Mouse (Mus musculus): ENCODE results near the gene Prpf39. TPM values are rescaled to one million over a fixed set of nuclear protein-coding genes. Genes with fewer than 3 reads are reported as not detected.
A peak's percentile ranks its signal among the peaks of the same experiment; 100 is the strongest.

Gene Prpf39
- total and polyA plus RNA-seq, 2 experiments from 2014 or later = 38.3 to 40.7 TPM

- DNase-seq (ENCODE audit: low spot score) (no peak), ATAC-seq (ENCODE audit: low FRiP score) (no peak)
- 84% methylated on average over 9 of the region's 9 CpGs for WGBS
- H3K9me3 ChIP-seq (ENCODE audit: low read length) = no peaks in the 10 kb centered on the region
- peaks cover 12% of the 10 kb centered on the region for H3K4me1 ChIP-seq (ENCODE audit: insufficient read depth, low read length)
- no peak for TF ChIP-seq CTCF (IDR thresholded peaks at IDR 0.05)
- no peaks in the 10 kb centered on the region for H3K27me3 ChIP-seq (ENCODE audit: insufficient read depth, low read length)
- H3K4me3 ChIP-seq (ENCODE audit: low read depth, low read length) = no peak overlapping the region
- H3K4me2 ChIP-seq (ENCODE audit: low read depth, low read length, poor library complexity, severe bottlenecking) = peak overlapping the region; percentile 83
- H3K27ac ChIP-seq (ENCODE audit: low read depth, low read length) = no peak overlapping the region
- no peaks in the 10 kb centered on the region for H3K36me3 ChIP-seq (ENCODE audit: insufficient read depth, low read length)
- no peak overlapping the region for H3K9ac ChIP-seq (replicated peaks; ENCODE audit: low read length, poor library complexity, severe bottlenecking)
Measured at GRCm38 (mm10) chr12:65076906-65077305, 40.8 kb downstream of the Prpf39 start.

GRCm38 (mm10) chr12:65108746-65109145, 72.6 kb downstream of the Prpf39 start:
- WGBS = 64% methylated on average over 1 of the region's 1 CpGs
- Histone ChIP-seq H3K4me1 (ENCODE audit: insufficient read depth, low read length) (no peaks in the 10 kb centered on the region), H3K9ac (replicated peaks; ENCODE audit: low read length, poor library complexity, severe bottlenecking) (no peak overlapping the region), H3K4me2 (ENCODE audit: low read depth, low read length, poor library complexity, severe bottlenecking) (no peak overlapping the region), H3K27me3 (ENCODE audit: insufficient read depth, low read length) (no peaks in the 10 kb centered on the region), H3K9me3 (ENCODE audit: low read length) (no peaks in the 10 kb centered on the region), H3K36me3 (ENCODE audit: insufficient read depth, low read length) (peaks cover 16% of the 10 kb centered on the region), H3K4me3 (ENCODE audit: low read depth, low read length) (no peak overlapping the region), H3K27ac (ENCODE audit: low read depth, low read length) (no peak overlapping the region)
- TF ChIP-seq CTCF (IDR thresholded peaks at IDR 0.05) = no peak
- DNase-seq (ENCODE audit: low spot score) = no peak
- no peak for ATAC-seq (ENCODE audit: low FRiP score)

- WGBS = 96% methylated on average over 3 of the region's 3 CpGs
- H3K9ac ChIP-seq (replicated peaks; ENCODE audit: low read length, poor library complexity, severe bottlenecking) = no peak overlapping the region
- peaks cover 2% of the 10 kb centered on the region; the same call in 1 of the 2 replicates for H3K36me3 ChIP-seq (ENCODE audit: insufficient read depth, low read length)
- no peak for ATAC-seq (ENCODE audit: low FRiP score)
- H3K4me1 ChIP-seq (ENCODE audit: insufficient read depth, low read length) = no peaks in the 10 kb centered on the region
- H3K4me3 ChIP-seq (ENCODE audit: low read depth, low read length) = no peak overlapping the region
- H3K9me3 ChIP-seq (ENCODE audit: low read length) = no peaks in the 10 kb centered on the region
- no peak overlapping the region for H3K4me2 ChIP-seq (ENCODE audit: low read depth, low read length, poor library complexity, severe bottlenecking)
- TF ChIP-seq CTCF (IDR thresholded peaks at IDR 0.05) = no peak
- no peak overlapping the region for H3K27ac ChIP-seq (ENCODE audit: low read depth, low read length)
- no peaks in the 10 kb centered on the region for H3K27me3 ChIP-seq (ENCODE audit: insufficient read depth, low read length)
- no peak for DNase-seq (ENCODE audit: low spot score)
Measured at GRCm38 (mm10) chr12:65111503-65111902, 75.4 kb downstream of the Prpf39 start.

- no peak for DNase-seq (ENCODE audit: low spot score)
- no peak overlapping the region for H3K4me2 ChIP-seq (ENCODE audit: low read depth, low read length, poor library complexity, severe bottlenecking)
- no peak overlapping the region for H3K9ac ChIP-seq (replicated peaks; ENCODE audit: low read length, poor library complexity, severe bottlenecking)
- no peaks in the 10 kb centered on the region for H3K9me3 ChIP-seq (ENCODE audit: low read length)
- no peak for TF ChIP-seq CTCF (IDR thresholded peaks at IDR 0.05)
- no peaks in the 10 kb centered on the region for H3K27me3 ChIP-seq (ENCODE audit: insufficient read depth, low read length)
- ATAC-seq (ENCODE audit: low FRiP score) = no peak
- no peak overlapping the region for H3K27ac ChIP-seq (ENCODE audit: low read depth, low read length)
- H3K4me3 ChIP-seq (ENCODE audit: low read depth, low read length) = no peak overlapping the region
- H3K4me1 ChIP-seq (ENCODE audit: insufficient read depth, low read length) = no peaks in the 10 kb centered on the region
- no peaks in the 10 kb centered on the region for H3K36me3 ChIP-seq (ENCODE audit: insufficient read depth, low read length)
- 91% methylated on average over 1 of the region's 1 CpGs for WGBS
Measured at GRCm38 (mm10) chr12:65112811-65113210, 76.7 kb downstream of the Prpf39 start.

Other genes starting within 250 kb of the Prpf39 start
- gene Gm527, start 118.4 kb upstream of the Prpf39 start, total RNA-seq (2014; rRNA removed) = 16.2 and 17.7 TPM in 2 replicates
- gene Gm527, start 118.4 kb upstream of the Prpf39 start, polyA plus RNA-seq (2015; fragmentation: Nextera tagmentation; extraction: Ambion mirVana) = 2.0 and 2.4 TPM in 2 replicates
- 21.3 and 25.4 TPM in 2 replicates for gene Klhl28, start 70.8 kb upstream of the Prpf39 start, total RNA-seq (2014; rRNA removed)
- gene Klhl28, start 70.8 kb upstream of the Prpf39 start, polyA plus RNA-seq (2015; fragmentation: Nextera tagmentation; extraction: Ambion mirVana) = 22.6 and 23.4 TPM in 2 replicates
- gene Togaram1, start 70.5 kb upstream of the Prpf39 start, total RNA-seq (2014; rRNA removed) = 27.1 and 34.1 TPM in 2 replicates
- gene Togaram1, start 70.5 kb upstream of the Prpf39 start, polyA plus RNA-seq (2015; fragmentation: Nextera tagmentation; extraction: Ambion mirVana) = 14.6 and 16.1 TPM in 2 replicates
- 164 and 285 TPM in 2 replicates for gene Fkbp3, start 37.7 kb downstream of the Prpf39 start, total RNA-seq (2014; rRNA removed)
- 443 and 445 TPM in 2 replicates for gene Fkbp3, start 37.7 kb downstream of the Prpf39 start, polyA plus RNA-seq (2015; fragmentation: Nextera tagmentation; extraction: Ambion mirVana)
- gene Fancm, start 39.3 kb downstream of the Prpf39 start, total RNA-seq (2014; rRNA removed) = 20.5 and 29.5 TPM in 2 replicates
- gene Fancm, start 39.3 kb downstream of the Prpf39 start, polyA plus RNA-seq (2015; fragmentation: Nextera tagmentation; extraction: Ambion mirVana) = 6.5 and 7.9 TPM in 2 replicates
- gene Mis18bp1, start 136.3 kb downstream of the Prpf39 start, total RNA-seq (2014; rRNA removed) = 2.6 and 4.3 TPM in 2 replicates
- gene Mis18bp1, start 136.3 kb downstream of the Prpf39 start, polyA plus RNA-seq (2015; fragmentation: Nextera tagmentation; extraction: Ambion mirVana) = 4.5 and 4.7 TPM in 2 replicates
- not detected in 2 replicates for gene Wdr20rt, start 189.2 kb downstream of the Prpf39 start, total RNA-seq (2014; rRNA removed)
- gene Wdr20rt, start 189.2 kb downstream of the Prpf39 start, polyA plus RNA-seq (2015; fragmentation: Nextera tagmentation; extraction: Ambion mirVana) = not detected in 2 replicates